Mouse (Mus musculus): ENCODE measurements around the gene S100a13.

DNA sequence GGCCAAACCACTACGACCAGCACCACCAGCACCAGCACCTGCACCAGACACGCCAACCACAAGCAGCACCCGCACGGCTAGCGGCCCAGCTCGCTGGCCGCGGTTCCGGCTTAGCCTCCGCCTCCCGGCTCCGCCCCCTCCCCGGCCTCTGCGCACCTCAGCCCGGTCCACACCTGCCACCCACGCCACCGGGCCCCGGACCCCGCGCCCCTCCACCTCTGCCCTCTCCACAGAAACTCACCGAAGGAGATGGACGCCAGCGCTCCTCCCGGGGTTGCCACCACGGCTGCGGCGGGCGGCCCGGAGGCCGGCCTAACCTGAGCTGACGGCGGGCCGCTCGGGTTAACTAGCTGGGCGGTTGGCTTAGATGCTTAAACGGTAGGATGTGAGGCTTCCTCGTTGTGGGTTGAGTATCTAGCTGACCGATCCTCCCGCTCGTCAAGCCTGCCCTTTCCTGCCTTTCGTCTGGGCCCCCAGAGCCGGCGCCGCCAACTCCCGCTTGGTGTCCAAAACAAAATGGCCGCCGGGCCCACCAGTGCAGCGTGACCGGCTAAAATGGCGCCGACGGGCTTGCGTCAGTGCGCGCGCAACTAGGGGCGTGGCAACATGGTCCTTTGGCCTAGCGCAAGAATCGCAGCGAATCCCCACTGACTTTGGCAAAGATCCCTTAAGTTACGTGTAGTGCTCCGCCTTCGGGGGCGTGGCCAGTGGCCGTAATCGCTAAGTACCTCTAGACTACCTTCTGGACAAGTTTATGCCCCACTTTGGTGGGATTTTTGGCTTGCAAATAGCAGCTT, 5.1 kb upstream of the S100a13 start, which contains the start of gene Chtop:
- no peak for TF ChIP-seq CTCF (IDR thresholded peaks at IDR 0.05; ENCODE audit: control insufficient read depth, insufficient read depth, insufficient read length)
- TF ChIP-seq USF1 (IDR thresholded peaks at IDR 0.05; ENCODE audit: low read depth) = no peak
- no peak for TF ChIP-seq CEBPB (IDR thresholded peaks at IDR 0.05; ENCODE audit: low read depth)
- TF ChIP-seq MYOG (IDR thresholded peaks at IDR 0.05; ENCODE audit: control insufficient read depth, extremely low read depth, insufficient read length) = no peak
- TF ChIP-seq MYOD1 (IDR thresholded peaks at IDR 0.05; ENCODE audit: control insufficient read depth, insufficient read length, low read depth) = no peak
- peak; percentile 26 for TF ChIP-seq MAX (IDR thresholded peaks at IDR 0.05)

Data from C2C12 (cell line).